In the genomic region with DNA sequence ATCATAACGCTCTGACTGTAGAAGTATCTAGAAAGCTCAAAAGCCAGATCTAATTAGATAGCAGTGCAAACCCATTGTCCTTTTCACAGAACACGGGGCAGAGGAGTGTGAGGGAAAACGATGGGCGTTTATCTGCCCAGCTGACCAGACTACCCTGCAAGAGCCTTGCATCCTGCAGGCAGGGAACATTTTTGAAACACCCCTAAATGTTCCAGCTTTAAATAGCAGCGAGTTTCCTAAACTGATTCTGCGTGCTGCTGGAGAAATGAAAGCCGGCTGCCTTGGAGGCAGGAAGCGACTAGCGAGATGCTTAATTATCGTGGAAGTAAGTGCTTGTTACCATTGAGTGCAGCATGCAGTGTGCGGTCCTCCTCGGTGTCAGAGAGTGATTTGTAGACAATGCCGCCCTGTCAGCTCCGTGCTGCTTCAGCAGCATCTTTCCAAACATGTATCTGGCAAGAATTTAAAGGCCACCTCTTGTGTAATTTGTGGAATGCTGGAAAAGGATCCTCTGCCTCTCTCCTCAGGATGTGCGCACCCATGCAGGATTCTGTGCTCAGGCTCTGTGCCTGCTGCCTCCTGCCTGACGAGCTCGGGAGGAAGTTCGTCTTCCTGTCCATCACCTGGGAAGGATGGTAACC, we compare ENCODE assay signal across 8 mouse cellular contexts.
A peak's percentile ranks its signal among the peaks of the same experiment; 100 is the strongest.
DNase-seq lines count a peak whose midpoint lies in the region; ATAC-seq and TF ChIP-seq lines count a peak whose summit lies in the region.

No protein-coding gene starts in this region.

- WGBS in kidney, embryonic 14.5 days, result 17% methylated on average over 18 of the region's 18 CpGs
- 2% methylated on average over 18 of the region's 18 CpGs for WGBS in forebrain, postnatal 0 days
- WGBS in hindbrain, embryonic 15.5 days, result 15% methylated on average over 18 of the region's 18 CpGs
- 9% methylated on average over 18 of the region's 18 CpGs for WGBS in midbrain, postnatal 0 days

- H3K36me3 ChIP-seq in kidney, embryonic 14.5 days (ENCODE audit: control insufficient read depth, insufficient read depth, low read length), result no peaks in the 10 kb centered on the region; the same call in 1 of the 2 replicates
- H3K36me3 ChIP-seq in forebrain, postnatal 0 days (ENCODE audit: insufficient read depth), result no peaks in the 10 kb centered on the region
- no peaks in the 10 kb centered on the region for H3K36me3 ChIP-seq in hindbrain, embryonic 15.5 days
- H3K36me3 ChIP-seq in midbrain, postnatal 0 days (ENCODE audit: insufficient read depth, low read length), result no peaks in the 10 kb centered on the region

- TF ChIP-seq CTCF in forebrain, postnatal 0 days (IDR thresholded peaks at IDR 0.05; ENCODE audit: low read depth), result no peak
- peak; percentile 31 for TF ChIP-seq CTCF in midbrain, postnatal 0 days (IDR thresholded peaks at IDR 0.05)

- intact Hi-C loops in left cerebral cortex, postnatal 36 days (cut with DNase I), result loop anchor here (10.0 kb wide), 1 partner anchor 165 kb away; no protein-coding TSS in a partner anchor
- intact Hi-C loops in gastrocnemius, postnatal 36 days (cut with DNase I), result no loop called here

- peak overlapping the region; percentile 28 for H3K4me2 ChIP-seq in kidney, embryonic 14.5 days (replicated peaks; ENCODE audit: low read depth, low read length)
- peak overlapping the region; percentile 61 for H3K4me2 ChIP-seq in forebrain, postnatal 0 days (ENCODE audit: low read depth)
- H3K4me2 ChIP-seq in hindbrain, embryonic 15.5 days, result peak overlapping the region; percentile 55
- peak overlapping the region; percentile 48 for H3K4me2 ChIP-seq in midbrain, postnatal 0 days (ENCODE audit: low read depth, low read length, poor library complexity, severe bottlenecking)

- H3K4me3 ChIP-seq in kidney, embryonic 14.5 days (ENCODE audit: low read length), result peak overlapping the region; percentile 16
- H3K4me3 ChIP-seq in forebrain, postnatal 0 days (ENCODE audit: low read depth, low read length), result peak overlapping the region; percentile 31
- H3K4me3 ChIP-seq in hindbrain, embryonic 15.5 days, result peak overlapping the region; percentile 28
- H3K4me3 ChIP-seq in midbrain, postnatal 0 days (ENCODE audit: low read depth, low read length), result peak overlapping the region; percentile 29

- no peaks in the 10 kb centered on the region for H3K9me3 ChIP-seq in kidney, embryonic 14.5 days (ENCODE audit: control insufficient read depth, low read length)
- H3K9me3 ChIP-seq in forebrain, postnatal 0 days (ENCODE audit: low read length), result no peaks in the 10 kb centered on the region
- no peaks in the 10 kb centered on the region for H3K9me3 ChIP-seq in hindbrain, embryonic 15.5 days
- H3K9me3 ChIP-seq in midbrain, postnatal 0 days (ENCODE audit: low read length), result no peaks in the 10 kb centered on the region

- no peaks in the 10 kb centered on the region for H3K27me3 ChIP-seq in kidney, embryonic 14.5 days (ENCODE audit: control insufficient read depth, insufficient read depth, low read length)
- no peaks in the 10 kb centered on the region for H3K27me3 ChIP-seq in forebrain, postnatal 0 days (ENCODE audit: insufficient read depth, low read length)
- no peaks in the 10 kb centered on the region for H3K27me3 ChIP-seq in hindbrain, embryonic 15.5 days
- no peaks in the 10 kb centered on the region for H3K27me3 ChIP-seq in midbrain, postnatal 0 days (ENCODE audit: insufficient read depth, low read length)

- 0 out of 2 replicates have a peak overlapping the region, but pooled peaks have one; percentile 33 for H3K27ac ChIP-seq in kidney, embryonic 14.5 days (ENCODE audit: low read depth, low read length)
- peak overlapping the region; percentile 83 for H3K27ac ChIP-seq in forebrain, postnatal 0 days (ENCODE audit: low read depth, low read length)
- H3K27ac ChIP-seq in hindbrain, embryonic 15.5 days (replicated peaks), result peak overlapping the region; percentile 70
- H3K27ac ChIP-seq in midbrain, postnatal 0 days (ENCODE audit: low read depth, low read length), result peak overlapping the region; percentile 27

- no peak overlapping the region; the same call in 1 of the 2 replicates for H3K9ac ChIP-seq in kidney, embryonic 14.5 days (ENCODE audit: low read depth, low read length)
- peak overlapping the region; percentile 48 for H3K9ac ChIP-seq in forebrain, postnatal 0 days
- H3K9ac ChIP-seq in hindbrain, embryonic 15.5 days, result peak overlapping the region; percentile 18
- H3K9ac ChIP-seq in midbrain, postnatal 0 days (replicated peaks; ENCODE audit: low read length, poor library complexity, severe bottlenecking), result peak overlapping the region; percentile 50

- peaks cover 11% of the 10 kb centered on the region for H3K4me1 ChIP-seq in kidney, embryonic 14.5 days (ENCODE audit: control insufficient read depth, insufficient read depth, low read length)
- H3K4me1 ChIP-seq in forebrain, postnatal 0 days (ENCODE audit: insufficient read depth), result peaks cover 13% of the 10 kb centered on the region
- peaks cover 27% of the 10 kb centered on the region for H3K4me1 ChIP-seq in hindbrain, embryonic 15.5 days (replicated peaks)
- H3K4me1 ChIP-seq in midbrain, postnatal 0 days (ENCODE audit: insufficient read depth, low read length), result peaks cover 5% of the 10 kb centered on the region; the same call in 1 of the 2 replicates

- 0 out of 2 replicates have a peak, but pooled peaks have one; percentile 52 for ATAC-seq in kidney, embryonic 14.5 days (ENCODE audit: low FRiP score, low TSS enrichment)
- ATAC-seq in forebrain, postnatal 0 days, result peak; percentile 86
- ATAC-seq in hindbrain, embryonic 15.5 days (ENCODE audit: low FRiP score, low read depth), result peak; percentile 70; the same call in 1 of the 2 replicates
- no peak for ATAC-seq in midbrain, postnatal 0 days (ENCODE audit: low FRiP score)

- DNase-seq in kidney, adult 8-10 months, result no peak
- peak; percentile 74 for DNase-seq in forebrain, postnatal 0 days
- DNase-seq in left cerebral cortex, postnatal 36 days (ENCODE audit: low spot score in 2 of 2), result peak; percentile 68 to 69
- peak; percentile 66 for DNase-seq in midbrain, postnatal 0 days (ENCODE audit: low spot score)
- no peak for DNase-seq in thymus, postnatal 4 days
- no peak for DNase-seq in gastrocnemius, postnatal 36 days

Comparison
In these comparisons a context has a peak if more than half of its experiments do, and no peak if none do; other contexts are left out.
1. H3K27ac ChIP-seq: peak in every context shown above with its lines; median percentile 83 in forebrain, postnatal 0 days; 70 in hindbrain, embryonic 15.5 days; 33 in kidney, embryonic 14.5 days; 27 in midbrain, postnatal 0 days.
2. DNase-seq: peak in forebrain, postnatal 0 days (single experiment), left cerebral cortex, postnatal 36 days (2 of 2) and midbrain, postnatal 0 days (single experiment); none in kidney, adult 8-10 months (0 of 2), thymus, postnatal 4 days (single experiment) and gastrocnemius, postnatal 36 days (0 of 2).
3. Peak in every context shown above with its lines, with median percentiles within 50 percentile points of each other: H3K4me2 ChIP-seq and H3K4me3 ChIP-seq.